Comparison of ENCODE assay signal across 8 mouse cellular contexts in the genomic region with DNA sequence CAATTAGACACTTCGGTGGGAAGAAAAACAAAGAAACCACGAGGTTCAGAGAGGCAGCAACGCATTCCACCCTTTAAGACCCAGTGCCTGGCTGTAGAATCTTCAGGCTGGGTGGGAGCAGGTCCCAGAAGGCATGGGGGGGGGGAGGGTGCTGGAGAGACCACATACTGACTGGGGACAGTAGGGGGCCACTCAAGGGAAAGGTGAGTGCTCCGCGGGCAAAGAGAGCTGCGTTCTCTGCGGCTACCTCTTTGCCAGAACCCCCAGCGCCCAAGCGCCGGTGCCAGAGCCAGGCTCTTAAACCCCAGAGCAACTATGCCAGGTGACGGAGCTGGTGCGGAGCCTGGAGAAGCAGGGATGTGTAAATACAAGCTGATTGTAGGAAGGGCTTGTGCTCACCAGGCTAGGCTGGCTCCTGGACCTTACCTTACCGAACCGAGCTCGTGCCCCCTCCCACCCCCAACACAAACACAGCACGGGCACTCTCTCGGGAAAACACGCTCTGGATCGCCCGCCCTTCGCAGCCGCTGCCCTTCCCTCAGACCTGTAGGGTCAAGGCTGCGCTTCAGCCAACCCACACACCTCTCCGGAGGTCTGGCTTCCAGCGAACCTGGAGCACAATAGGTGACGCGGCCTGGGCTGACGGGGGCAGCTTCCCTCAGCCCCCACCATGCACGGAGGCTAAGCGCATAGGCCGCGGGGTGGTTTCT. TPM values are rescaled to one million over a fixed set of nuclear protein-coding genes. Genes with fewer than 3 reads are reported as not detected.
DNase-seq lines count a peak whose midpoint lies in the region; ATAC-seq and TF ChIP-seq lines count a peak whose summit lies in the region.

No protein-coding gene starts in this region.

- H3K9ac ChIP-seq in ES-E14 (ENCODE audit: insufficient read depth, low read depth, low read length, poor library complexity, severe bottlenecking) = peak overlapping the region; percentile 21; the same call in 1 of the 2 replicates
- H3K9ac ChIP-seq in embryonic facial prominence, embryonic 14.5 days (ENCODE audit: low read depth, low read length) = peak overlapping the region; percentile 60
- peak overlapping the region; percentile 65 for H3K9ac ChIP-seq in limb, embryonic 12.5 days (replicated peaks)

- H3K36me3 ChIP-seq in heart, embryonic 10.5 days = no peaks in the 10 kb centered on the region
- no peaks in the 10 kb centered on the region for H3K36me3 ChIP-seq in ES-E14 (ENCODE audit: control insufficient read depth, insufficient read depth, low read length, poor library complexity, severe bottlenecking)
- no peaks in the 10 kb centered on the region for H3K36me3 ChIP-seq in embryonic facial prominence, embryonic 14.5 days (ENCODE audit: control insufficient read depth, insufficient read depth, low read length)
- H3K36me3 ChIP-seq in limb, embryonic 12.5 days = no peaks in the 10 kb centered on the region

- peak overlapping the region; percentile 74 for H3K4me3 ChIP-seq in heart, embryonic 10.5 days
- peak overlapping the region; percentile 59 to 71 for H3K4me3 ChIP-seq in ES-E14 (ENCODE audit: insufficient read depth in 1 of 2, low read depth in 1 of 2, low read length in 2 of 2, poor library complexity in 1 of 2, severe bottlenecking in 1 of 2)
- peak overlapping the region; percentile 68 for H3K4me3 ChIP-seq in embryonic facial prominence, embryonic 14.5 days (ENCODE audit: low read depth, low read length)
- H3K4me3 ChIP-seq in limb, embryonic 12.5 days (replicated peaks) = peak overlapping the region; percentile 67

- WGBS in heart, embryonic 10.5 days = 1% methylated on average over 32 of the region's 32 CpGs
- WGBS in embryonic facial prominence, embryonic 14.5 days = 2% methylated on average over 23 of the region's 32 CpGs
- 1% methylated on average over 32 of the region's 32 CpGs for whole genome bisulfite sequencing in limb, embryonic 12.5 days

- in situ Hi-C loops in ES-E14 (cut with MboI; ENCODE audit: low sequenced_read_pairs in 2 of 2, unreplicated experiment in 2 of 2) = no loop called here

- H3K27me3 ChIP-seq in heart, embryonic 10.5 days (ENCODE audit: insufficient read depth, poor library complexity, severe bottlenecking) = peaks cover 80% of the 10 kb centered on the region
- H3K27me3 ChIP-seq in embryonic facial prominence, embryonic 14.5 days (replicated peaks; ENCODE audit: control insufficient read depth, insufficient read depth, low read length) = peaks cover 33% of the 10 kb centered on the region
- H3K27me3 ChIP-seq in limb, embryonic 12.5 days = peaks cover 63% of the 10 kb centered on the region

- H3K27ac ChIP-seq in heart, embryonic 10.5 days = peak overlapping the region; percentile 53
- H3K27ac ChIP-seq in ES-E14 (ENCODE audit: insufficient read depth, low read depth, low read length, poor library complexity, severe bottlenecking) = no peak overlapping the region
- H3K27ac ChIP-seq in embryonic facial prominence, embryonic 14.5 days (replicated peaks; ENCODE audit: low read depth, low read length) = peak overlapping the region; percentile 29; the same call in 1 of the 2 replicates
- H3K27ac ChIP-seq in limb, embryonic 12.5 days = no peak overlapping the region

- H3K4me1 ChIP-seq in heart, embryonic 10.5 days = peaks cover 24% of the 10 kb centered on the region
- H3K4me1 ChIP-seq in ES-E14 (ENCODE audit: control insufficient read depth in 2 of 2, insufficient read depth in 2 of 2, low read length in 2 of 2, poor library complexity in 1 of 2) = peaks cover 0 to 3% of the 10 kb centered on the region in 2 experiments; a peak in 1 of 4 replicates
- H3K4me1 ChIP-seq in embryonic facial prominence, embryonic 14.5 days (ENCODE audit: control insufficient read depth, insufficient read depth, low read length) = peaks cover 8% of the 10 kb centered on the region
- H3K4me1 ChIP-seq in limb, embryonic 12.5 days (replicated peaks) = peaks cover 25% of the 10 kb centered on the region

- H3K4me2 ChIP-seq in embryonic facial prominence, embryonic 14.5 days (ENCODE audit: low read depth, low read length) = peak overlapping the region; percentile 98
- peak overlapping the region; percentile 99 for H3K4me2 ChIP-seq in limb, embryonic 12.5 days

- H3K9me3 ChIP-seq in heart, embryonic 10.5 days = no peaks in the 10 kb centered on the region
- no peaks in the 10 kb centered on the region for H3K9me3 ChIP-seq in ES-E14 (ENCODE audit: control insufficient read depth, insufficient read depth, low read depth, low read length)
- no peaks in the 10 kb centered on the region for H3K9me3 ChIP-seq in embryonic facial prominence, embryonic 14.5 days (ENCODE audit: control insufficient read depth, low read length)
- no peaks in the 10 kb centered on the region for H3K9me3 ChIP-seq in limb, embryonic 12.5 days

- DNase-seq in heart, embryonic 10.5 days (ENCODE audit: low spot score) = no peak
- DNase-seq in heart, postnatal 4 days = no peak
- no peak for DNase-seq in ES-E14 (ENCODE audit: low read depth, low spot score)
- peak; percentile 17 for DNase-seq in embryonic facial prominence, embryonic 14.5 days (ENCODE audit: low spot score)
- DNase-seq in retina, embryonic 14.5 days (ENCODE audit: low spot score) = peak; percentile 38
- DNase-seq in spleen, postnatal 14 days (ENCODE audit: low spot score in 2 of 2) = no peak
- no peak for DNase-seq in kidney, postnatal 4 days

- ATAC-seq in embryonic facial prominence, embryonic 14.5 days (ENCODE audit: low read depth) = peak; percentile 48; the same call in 1 of the 2 replicates
- peak; percentile 28; the same call in 1 of the 2 replicates for ATAC-seq in limb, embryonic 12.5 days (ENCODE audit: insufficient number of reproducible peaks, insufficient read depth, low FRiP score, low TSS enrichment, low read depth)

TF ChIP-seq in ES-E14, 5 proteins besides CTCF, POLR2A, EP300 and RAD21:
- no peak for TF ChIP-seq CHD2 (IDR thresholded peaks at IDR 0.05; ENCODE audit: low read depth, low read length)
- TF ChIP-seq ZNF384 (IDR thresholded peaks at IDR 0.05; ENCODE audit: low read depth, low read length) = no peak
- no peak for TF ChIP-seq ZC3H11A (IDR thresholded peaks at IDR 0.05; ENCODE audit: borderline replicate concordance, low read depth, low read length)

RNA-seq across cellular contexts. Expression of gene Tbc1d30, which starts 41.1 kb away (rescaled TPM):
- 1.3 and 1.9 TPM in 2 replicates for polyA plus RNA-seq in heart, embryonic 10.5 days (2016; fragmentation: Nextera tagmentation; extraction: Ambion mirVana)
- 1 to 10 TPM; 3.7 to 4.9 TPM for total RNA-seq in heart, postnatal 4 days (2021)
- 0.45 and 0.58 TPM in 2 replicates for total RNA-seq in ES-E14 (2012; rRNA removed)
- 2.2 and 3.6 TPM in 2 replicates for polyA plus RNA-seq in embryonic facial prominence, embryonic 14.5 days (2014; fragmentation: Nextera tagmentation; extraction: Ambion mirVana)
- 0.63 and 0.77 TPM in 2 replicates for polyA plus RNA-seq in limb, embryonic 12.5 days (2016; fragmentation: Nextera tagmentation; extraction: Ambion mirVana)

RNA-seq across cellular contexts. Expression of gene Gns, which starts 54.9 kb away (rescaled TPM):
- polyA plus RNA-seq in heart, embryonic 10.5 days (2016; fragmentation: Nextera tagmentation; extraction: Ambion mirVana) = 31.4 and 33.6 TPM in 2 replicates
- 10 to 100 TPM; 66.2 to 66.9 TPM for total RNA-seq in heart, postnatal 4 days (2021)
- 61.0 and 79.8 TPM in 2 replicates for total RNA-seq in ES-E14 (2012; rRNA removed)
- 58.8 and 61.2 TPM in 2 replicates for polyA plus RNA-seq in embryonic facial prominence, embryonic 14.5 days (2014; fragmentation: Nextera tagmentation; extraction: Ambion mirVana)
- polyA plus RNA-seq in limb, embryonic 12.5 days (2016; fragmentation: Nextera tagmentation; extraction: Ambion mirVana) = 38.7 and 42.1 TPM in 2 replicates

Comparison
In these comparisons a context has a peak if more than half of its experiments do, and no peak if none do; other contexts are left out.
1. DNase-seq: peak in embryonic facial prominence, embryonic 14.5 days (single experiment) and retina, embryonic 14.5 days (single experiment); none in heart, embryonic 10.5 days (single experiment), heart, postnatal 4 days (single experiment), ES-E14 (single experiment), spleen, postnatal 14 days (0 of 2) and kidney, postnatal 4 days (0 of 2).
2. H3K27ac ChIP-seq: peak in heart, embryonic 10.5 days (single experiment) and embryonic facial prominence, embryonic 14.5 days (single experiment); none in ES-E14 (single experiment) and limb, embryonic 12.5 days (single experiment).
3. Peak in every context shown above with its lines, with median percentiles within 50 percentile points of each other: H3K4me3 ChIP-seq and H3K9ac ChIP-seq.